Mouse (Mus musculus) right cerebral cortex, adult 18-20 months (tissue): ENCODE results near the gene Cd79a.

Experiments used
- DNase-seq: peaks from one replicate; pipeline ENCODE4 v3.0.0; 2022; ENCODE audit warnings: mixed read lengths

Gene Cd79a

DNA sequence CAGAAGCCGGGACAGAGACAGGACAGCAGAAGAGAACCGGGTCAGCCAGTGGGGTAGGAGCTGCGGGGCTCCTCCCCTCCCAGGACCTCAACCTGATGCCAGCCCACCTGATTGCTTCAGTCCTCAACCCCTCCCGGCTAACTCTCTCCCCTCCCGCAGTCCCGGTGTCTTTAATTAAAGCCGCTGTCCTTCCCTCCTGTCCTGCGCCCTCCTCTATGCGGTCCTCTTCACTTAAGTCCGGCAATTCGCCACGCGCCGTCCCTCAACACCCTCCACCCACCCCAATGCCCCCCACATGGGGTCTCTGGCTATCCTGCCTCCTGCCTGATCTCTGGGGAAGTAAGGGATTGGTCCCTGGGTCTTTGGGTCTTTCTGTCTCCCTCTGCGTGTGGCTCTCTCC lies 34.5 kb downstream of the Cd79a start:
- no peak for DNase-seq

DNA sequence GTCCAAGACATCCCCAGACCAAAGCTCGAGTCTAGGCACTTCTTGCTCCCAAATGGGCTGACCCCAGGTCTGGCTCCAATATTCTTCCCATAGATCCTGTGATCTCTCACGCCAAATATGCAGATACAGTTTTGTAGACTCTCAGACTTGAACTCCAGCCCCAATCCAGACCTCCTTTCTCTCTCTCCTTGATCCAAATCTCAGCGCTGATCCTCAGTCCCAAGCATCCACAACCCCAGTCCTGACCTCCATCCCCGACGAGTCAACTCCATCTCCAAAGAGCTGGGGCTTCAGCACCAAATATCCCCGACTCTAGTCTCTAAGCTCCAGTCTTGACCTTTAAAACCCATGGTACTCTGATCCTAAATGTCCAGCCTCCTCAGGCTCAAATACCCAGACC lies 46.5 kb downstream of the Cd79a start:
- DNase-seq = no peak

GRCm38 (mm10) chr7:24944257-24944950 lies 47.2 kb downstream of the Cd79a start, which contains the start of gene Gm4881:
Gene Gm4881, minus strand, starts transcription at chr7:24944494.
- no peak for DNase-seq

DNA sequence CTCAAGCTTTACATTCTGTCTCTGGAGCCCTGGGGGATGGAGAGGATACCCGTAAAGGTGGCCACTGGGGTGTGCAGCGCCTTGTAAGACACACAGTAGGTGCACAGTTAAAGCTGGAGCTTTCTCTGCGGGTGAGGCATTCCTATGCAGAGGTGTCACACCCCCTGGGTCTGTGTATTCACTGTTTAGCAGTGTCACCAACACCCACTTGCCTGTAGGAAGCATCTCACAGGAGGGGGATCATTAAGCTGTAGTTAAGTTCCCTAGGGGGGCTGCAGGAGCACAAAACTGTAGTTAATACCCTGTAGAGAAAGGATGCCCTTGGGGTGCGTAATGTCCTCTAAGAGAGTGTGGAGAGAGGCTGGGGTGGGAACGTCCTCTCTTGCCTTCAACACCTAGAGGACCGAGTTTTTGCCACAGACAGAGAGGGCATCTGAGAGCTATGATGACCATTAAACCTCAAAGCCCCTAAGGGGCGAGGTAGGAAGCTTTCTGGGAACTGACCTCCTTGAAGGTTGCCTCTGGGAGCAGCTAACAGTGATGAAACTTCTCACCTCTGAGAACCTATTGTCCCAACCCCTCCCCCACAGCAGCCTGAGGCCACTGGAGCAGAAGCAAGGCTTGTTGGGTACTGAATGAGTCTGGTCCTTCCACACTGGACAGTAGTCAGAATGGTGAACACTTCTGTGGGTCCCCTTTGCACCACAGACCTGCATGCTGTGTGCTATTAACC lies 50.3 kb downstream of the Cd79a start:
- DNase-seq = no peak

GRCm38 (mm10) chr7:24948774-24949173 lies 51.6 kb downstream of the Cd79a start:
- DNase-seq = no peak

DNA sequence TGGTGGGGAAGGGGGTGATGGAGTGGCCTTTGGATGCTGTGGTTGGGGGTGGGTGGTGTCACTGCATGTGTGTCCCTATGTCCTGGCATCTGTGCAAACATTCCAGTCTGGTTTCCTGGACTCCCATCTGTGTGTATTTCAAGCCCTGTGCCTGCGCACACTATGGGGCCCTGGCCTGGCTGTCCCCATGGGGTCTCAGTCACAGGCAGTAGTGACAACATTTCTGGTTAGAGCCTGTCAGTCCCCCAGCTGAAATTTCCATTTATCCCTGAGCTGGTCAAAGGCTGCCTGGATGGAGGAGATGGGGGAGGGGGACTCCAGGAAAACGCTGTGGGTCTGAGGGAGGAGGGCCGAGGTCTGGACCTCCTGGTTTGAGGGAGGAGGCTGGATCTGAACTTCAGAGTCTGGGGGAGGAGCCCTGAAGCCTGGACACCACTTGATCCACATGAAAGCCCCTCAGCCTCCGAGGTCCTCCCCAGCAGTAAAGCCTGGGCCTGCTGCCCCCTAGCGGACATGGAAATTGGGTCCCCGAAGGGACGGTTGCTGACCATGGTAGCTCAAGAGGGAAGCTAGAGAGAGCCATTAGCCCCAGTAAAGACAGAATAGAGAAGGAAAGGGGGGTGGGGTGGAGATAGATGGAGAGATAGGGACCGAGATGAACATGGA lies 52.9 kb downstream of the Cd79a start:
- DNase-seq = no peak
